Mouse (Mus musculus) liver, embryonic 16.5 days (tissue): Measurements from ENCODE around the gene Kdm5b. TPM values are rescaled to one million over a fixed set of nuclear protein-coding genes. Genes with fewer than 3 reads are reported as not detected.
"Not testable (repeated sequence)": the region's sequence is repeated elsewhere in the genome, so short reads cannot be mapped to it uniquely, and the experiment has no call there.

Source experiments
- ATAC-seq: fragments of 200-750 bp; cut with Nextera tagmentation; 2 replicates; pipeline ENCODE4 v1.8.0; 2017; ENCODE audit warnings: low read depth, mild to moderate bottlenecking, moderate number of reproducible peaks, moderate library complexity
- H3K27ac ChIP-seq: fragments of 300-500 bp; sonication (generic); 2 replicates; pipeline ENCODE4 v1.5.1; 2014; ENCODE audit warnings: mild to moderate bottlenecking, low read length
- H3K27me3 ChIP-seq: fragments of 300-500 bp; sonication (generic); 2 replicates; pipeline ENCODE4 v1.6.1; 2014; ENCODE audit warnings: low read depth, low read length, mixed read lengths; ENCODE audit not compliant: control insufficient read depth, insufficient read depth
- H3K36me3 ChIP-seq: fragments of 300-500 bp; sonication (generic); 2 replicates; pipeline ENCODE4 v1.6.1; 2014; ENCODE audit warnings: mild to moderate bottlenecking; ENCODE audit not compliant: control insufficient read depth, insufficient read depth
- H3K4me1 ChIP-seq: fragments of 300-500 bp; sonication (generic); 2 replicates; pipeline ENCODE4 v1.6.1; 2014; ENCODE audit warnings: low read depth, low read length, mixed read lengths; ENCODE audit not compliant: control insufficient read depth
- H3K4me2 ChIP-seq: fragments of 300-500 bp; sonication (generic); 2 replicates; pipeline ENCODE4 v1.6.1; 2014; ENCODE audit warnings: low read depth, low read length, mixed read lengths
- H3K4me3 ChIP-seq: fragments of 300-500 bp; sonication (generic); 2 replicates; pipeline ENCODE4 v1.5.1; 2014; ENCODE audit warnings: low read depth, mild to moderate bottlenecking, low read length
- H3K9ac ChIP-seq: fragments of 300-500 bp; sonication (generic); 2 replicates; pipeline ENCODE4 v1.6.1; 2014; ENCODE audit warnings: low read depth, low read length
- H3K9me3 ChIP-seq: fragments of 300-500 bp; sonication (generic); replicated peaks from 2 replicates; pipeline ENCODE4 v1.6.1; 2016; ENCODE audit warnings: low read length; ENCODE audit not compliant: control insufficient read depth
- WGBS: fragments of 180-500 bp; shearing (Covaris S2); extraction: QIAGEN DNeasy Blood & Tissue Kit; methylation state at CpG from one replicate; pipeline ENCODE4 v1.1.7; 2014; ENCODE audit not compliant: insufficient replicate concordance; 5-methylcytosine and 5-hydroxymethylcytosine counted together
- polyA plus RNA-seq: library from polyadenylated mRNA; unstranded; fragments of >200 nt; fragmentation: Nextera tagmentation; extraction: Ambion mirVana; gene quantifications from 2 replicates; pipeline ENCODE4 v1.2.1, GENCODE M21; 2015

Gene Kdm5b
- 5.5 and 5.6 TPM in 2 replicates for polyA plus RNA-seq

GRCm38 (mm10) chr1:134559976-134560375 is at the start of gene Kdm5b:
TSS of gene Kdm5b (plus strand) at chr1:134560171.
- peak within 1 kb of the TSS; percentile 99 for H3K4me2 ChIP-seq
- peak within 1 kb of the TSS; percentile 90 for H3K4me3 ChIP-seq
- ATAC-seq: peak; percentile 7; the same call in 1 of the 2 replicates
- no peaks in the 10 kb centered on the region for H3K36me3 ChIP-seq
- under 1% methylated on average over 34 of the region's 34 CpGs for WGBS
- peak within 1 kb of the TSS; percentile 62 for H3K27ac ChIP-seq
- H3K9me3 ChIP-seq: no peaks in the 10 kb centered on the region
- no peaks in the 10 kb centered on the region for H3K27me3 ChIP-seq
- peak within 1 kb of the TSS; percentile 88 for H3K9ac ChIP-seq
- peaks cover 39% of the 10 kb centered on the region for H3K4me1 ChIP-seq

DNA sequence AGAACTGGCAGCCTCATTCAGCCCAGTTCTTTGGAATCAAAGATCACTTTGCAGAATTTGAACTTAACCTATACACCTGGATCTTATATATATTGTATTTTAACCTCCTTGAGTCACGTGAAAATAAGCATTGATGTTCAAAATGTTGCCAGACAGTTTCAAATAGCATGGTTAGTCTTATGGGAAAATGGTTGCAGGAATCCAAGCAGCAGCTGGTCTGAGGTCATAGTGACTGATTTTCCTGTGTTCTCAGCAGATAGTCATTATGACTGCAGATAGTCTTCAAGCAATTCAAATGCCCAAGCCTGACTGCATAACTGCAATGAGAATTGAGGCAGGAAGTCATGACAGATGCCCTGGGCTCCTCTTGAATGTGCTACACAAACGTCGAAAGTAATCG is 47.8 kb upstream of the Kdm5b start:
- Histone ChIP-seq H3K4me1 (peaks cover 9% of the 10 kb centered on the region), H3K27ac (no peak overlapping the region), H3K9me3 (no peaks in the 10 kb centered on the region), H3K36me3 (0 out of 2 replicates have a peak, but pooled peaks cover 5% of the 10 kb centered on the region), H3K4me2 (no peak overlapping the region), H3K9ac (no peak overlapping the region), H3K27me3 (peaks cover 26% of the 10 kb centered on the region), H3K4me3 (no peak overlapping the region)
- WGBS: 31% methylated on average over 4 of the region's 4 CpGs
- ATAC-seq: no peak

DNA sequence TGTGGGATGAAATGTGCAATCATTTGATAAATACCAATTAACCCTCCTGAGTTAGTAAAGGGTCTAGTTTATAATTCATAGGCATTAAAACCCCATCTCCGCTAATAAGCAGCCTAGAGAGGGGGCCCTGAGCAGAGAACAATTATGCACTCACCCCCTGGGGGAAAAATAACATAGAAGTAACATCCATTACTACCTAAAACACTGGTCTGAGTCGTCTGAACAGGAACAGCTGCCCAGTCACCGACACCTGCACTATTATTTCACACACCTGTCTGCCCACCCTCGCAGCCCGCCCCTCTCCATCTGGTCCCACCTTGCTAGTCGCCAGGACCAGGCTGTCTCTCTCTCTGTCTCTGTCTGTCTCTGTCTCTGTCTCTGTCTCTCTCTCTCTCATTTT is 47.4 kb upstream of the Kdm5b start:
- Histone ChIP-seq H3K36me3 (0 out of 2 replicates have a peak, but pooled peaks cover under 1% of the 10 kb centered on the region), H3K4me1 (peaks cover 9% of the 10 kb centered on the region), H3K4me3 (no peak overlapping the region), H3K4me2 (no peak overlapping the region), H3K27ac (no peak overlapping the region), H3K9me3 (no peaks in the 10 kb centered on the region), H3K9ac (no peak overlapping the region), H3K27me3 (peaks cover 26% of the 10 kb centered on the region)
- WGBS: 56% methylated on average over 6 of the region's 6 CpGs
- ATAC-seq: no peak

DNA sequence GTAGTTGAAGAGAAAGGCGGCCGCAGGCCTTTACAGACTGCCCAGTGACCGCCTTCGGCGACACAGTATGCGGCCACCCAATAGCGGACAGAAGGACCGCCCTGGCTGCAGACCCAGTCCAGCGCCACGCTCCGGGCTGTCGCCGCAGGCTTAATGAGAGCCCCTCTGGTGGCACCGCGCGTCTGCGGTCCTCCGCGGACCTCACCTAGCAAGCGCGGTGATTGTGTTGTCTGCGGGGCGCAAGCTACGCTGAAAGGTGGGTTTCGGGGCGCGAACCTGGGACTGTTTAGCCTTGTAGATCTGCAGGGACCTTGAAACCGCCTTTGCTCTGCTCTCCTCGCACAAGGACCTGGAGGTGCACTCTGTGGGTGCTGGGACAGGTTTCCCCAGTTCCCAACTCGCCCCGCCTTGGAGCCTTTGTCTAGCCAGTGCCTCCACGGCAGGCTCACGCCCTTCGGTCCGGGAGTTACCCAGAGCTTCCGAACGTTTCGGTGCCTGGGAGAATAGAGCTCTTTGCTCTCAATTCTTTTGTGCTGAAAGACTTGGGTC is 46.6 kb upstream of the Kdm5b start:
- ATAC-seq: peak; percentile 43; the same call in 1 of the 2 replicates
- H3K27ac ChIP-seq: no peak overlapping the region
- WGBS: 3% methylated on average over 38 of the region's 38 CpGs

GRCm38 (mm10) chr1:134513876-134514590 is 45.9 kb upstream of the Kdm5b start:
- Histone ChIP-seq H3K4me1 (peaks cover 12% of the 10 kb centered on the region), H3K4me3 (peak overlapping the region; percentile 53), H3K27ac (no peak overlapping the region), H3K9me3 (no peaks in the 10 kb centered on the region), H3K9ac (no peak overlapping the region; the same call in 1 of the 2 replicates), H3K27me3 (peaks cover 26% of the 10 kb centered on the region), H3K36me3 (no peaks in the 10 kb centered on the region), H3K4me2 (peak overlapping the region; percentile 75)
- WGBS: 43% methylated on average over 16 of the region's 16 CpGs
- no peak for ATAC-seq

More for the DNA sequence above, 46.6 kb upstream of the Kdm5b start:
- Histone ChIP-seq H3K4me3 (peak overlapping the region; percentile 53), H3K4me1 (peaks cover 9% of the 10 kb centered on the region), H3K27me3 (peaks cover 26% of the 10 kb centered on the region), H3K9ac (peak overlapping the region; percentile 46), H3K4me2 (peak overlapping the region; percentile 75), H3K36me3 (no peaks in the 10 kb centered on the region), H3K9me3 (no peaks in the 10 kb centered on the region)

DNA sequence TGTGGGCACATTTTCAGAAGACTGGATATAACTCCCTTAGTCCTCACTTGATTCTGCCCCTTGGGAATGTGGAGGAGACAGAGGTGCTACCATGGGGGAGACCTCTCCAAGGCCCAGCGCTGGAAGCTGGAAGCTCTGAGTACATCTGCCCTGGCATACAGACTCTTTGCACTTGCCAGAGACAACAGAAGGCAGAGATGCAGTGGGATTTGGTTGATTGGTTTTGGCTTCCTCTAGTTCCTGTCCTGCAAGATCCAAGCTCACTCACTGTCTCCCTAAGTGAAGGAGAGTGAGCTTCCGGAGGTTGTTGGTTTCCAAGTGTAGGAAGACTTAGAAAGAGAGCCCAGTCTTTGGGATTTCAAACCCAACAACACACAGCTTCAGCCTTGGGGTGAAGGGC is 44.1 kb upstream of the Kdm5b start:
- Histone ChIP-seq H3K27ac (no peak overlapping the region), H3K4me3 (no peak overlapping the region), H3K27me3 (peaks cover 26% of the 10 kb centered on the region), H3K4me2 (no peak overlapping the region), H3K36me3 (no peaks in the 10 kb centered on the region), H3K9me3 (no peaks in the 10 kb centered on the region), H3K9ac (no peak overlapping the region), H3K4me1 (peaks cover 22% of the 10 kb centered on the region)
- no peak for ATAC-seq
- 78% methylated on average over 2 of the region's 2 CpGs for WGBS

- H3K27me3 ChIP-seq: peaks cover 23% of the 10 kb centered on the region
- no peaks in the 10 kb centered on the region for H3K9me3 ChIP-seq
- H3K4me1 ChIP-seq: peaks cover 28% of the 10 kb centered on the region
- H3K27ac ChIP-seq: no peak overlapping the region
- no peak overlapping the region for H3K9ac ChIP-seq
- H3K4me2 ChIP-seq: no peak overlapping the region
- ATAC-seq: no peak
- no peak overlapping the region for H3K4me3 ChIP-seq
- 58% methylated on average over 4 of the region's 4 CpGs for WGBS
- no peaks in the 10 kb centered on the region for H3K36me3 ChIP-seq
Observed at GRCm38 (mm10) chr1:134516491-134517198, 43.3 kb upstream of the Kdm5b start.

DNA sequence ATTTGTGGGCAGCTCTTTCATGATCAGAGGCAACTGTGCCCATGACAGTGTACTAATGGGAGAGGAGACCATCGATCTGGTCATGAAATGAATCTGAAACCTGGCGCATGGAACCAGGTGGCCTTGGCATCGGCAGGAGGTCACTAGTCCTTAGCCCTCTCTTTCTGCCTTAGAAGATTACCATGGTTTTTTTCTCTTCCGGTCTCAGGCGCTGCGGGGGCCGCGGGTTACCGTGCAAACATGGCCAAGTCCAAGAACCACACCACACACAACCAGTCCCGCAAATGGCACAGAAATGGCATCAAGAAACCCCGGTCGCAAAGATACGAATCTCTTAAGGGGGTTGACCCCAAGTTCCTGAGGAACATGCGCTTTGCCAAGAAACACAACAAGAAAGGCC is 42.1 kb upstream of the Kdm5b start:
- not testable (repeated sequence) for H3K4me3 ChIP-seq, H3K9me3 ChIP-seq, ATAC-seq, H3K4me2 ChIP-seq, H3K36me3 ChIP-seq, H3K9ac ChIP-seq, H3K27ac ChIP-seq
- WGBS: 77% methylated on average over 14 of the region's 14 CpGs
- peaks cover 28% of the 10 kb centered on the region for H3K4me1 ChIP-seq
- peaks cover 11% of the 10 kb centered on the region for H3K27me3 ChIP-seq

GRCm38 (mm10) chr1:134518677-134519076 is 41.3 kb upstream of the Kdm5b start:
- Histone ChIP-seq H3K27ac (no peak overlapping the region), H3K4me2 (no peak overlapping the region), H3K4me1 (peaks cover 20% of the 10 kb centered on the region), H3K36me3 (no peaks in the 10 kb centered on the region), H3K27me3 (peaks cover 3% of the 10 kb centered on the region), H3K9me3 (no peaks in the 10 kb centered on the region), H3K4me3 (no peak overlapping the region), H3K9ac (no peak overlapping the region)
- WGBS: 2% methylated on average over 7 of the region's 7 CpGs
- peak; percentile 76 for ATAC-seq
